Mouse (Mus musculus): ENCODE results near the gene Mark1. TPM values are rescaled to one million over a fixed set of nuclear protein-coding genes. Genes with fewer than 3 reads are reported as not detected.

The Mark1 gene
- polyA plus RNA-seq, 1 experiment from 2014 or later, result 8.4 TPM

DNA sequence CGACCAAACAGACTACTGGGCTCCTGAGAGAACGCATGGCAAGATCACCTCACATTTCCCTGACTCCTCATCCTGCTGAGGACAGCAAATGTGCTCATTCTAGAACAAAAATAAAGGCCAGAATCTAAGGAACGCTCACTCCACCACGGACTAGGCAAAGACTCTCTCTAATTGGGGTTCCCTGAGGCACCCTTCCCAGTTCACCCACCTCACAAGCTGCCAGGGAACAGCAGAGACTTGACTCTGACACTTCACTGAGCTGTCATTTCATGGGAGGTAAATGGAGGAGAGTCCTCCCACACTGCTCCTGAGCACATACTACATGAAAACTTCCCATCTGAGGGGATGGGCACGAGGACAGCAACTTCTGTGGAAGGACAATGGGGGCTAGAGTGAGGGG is 37.5 kb downstream of the Mark1 start:
- ChIA-PET POLR2A (no interaction called here), CTCF (no interaction called here)
- DNase-seq (ENCODE audit: low read depth, low spot score) (no peak), ATAC-seq (no peak)
- H3K27me3 ChIP-seq, result no peaks in the 10 kb centered on the region
- no peak for TF ChIP-seq CTCF (IDR thresholded peaks at IDR 0.05)
- in situ Hi-C loops (cut with MboI; ENCODE audit: low pct_unique_long_range_greater_than_20kb), result no loop called here

DNA sequence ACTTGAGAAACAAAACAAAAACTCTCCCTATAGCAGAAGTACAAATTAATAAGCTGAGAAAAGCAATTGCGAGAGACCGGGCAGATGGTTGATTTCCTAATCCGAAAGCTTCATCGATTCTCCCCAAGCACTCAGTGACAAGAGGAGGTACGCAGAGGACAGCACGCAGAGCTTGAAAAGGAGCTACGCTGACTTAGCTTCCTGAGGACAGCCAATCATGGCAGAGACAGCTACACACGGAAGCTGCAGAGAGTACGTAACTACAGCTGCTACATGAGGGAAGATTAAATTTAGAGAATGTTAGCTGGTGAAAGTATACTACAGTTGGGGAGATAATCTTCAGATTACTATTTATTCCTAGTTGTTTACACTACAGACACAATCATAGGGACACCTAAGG is 40.6 kb downstream of the Mark1 start:
- in situ Hi-C loops (cut with MboI; ENCODE audit: low pct_unique_long_range_greater_than_20kb), result no loop called here
- H3K27me3 ChIP-seq, result no peaks in the 10 kb centered on the region
- ChIA-PET POLR2A (interaction anchor here (0.6 kb wide), 1 partner anchor 135 kb away, joined by 5 read pairs; no protein-coding TSS in a partner anchor), CTCF (no interaction called here)
- TF ChIP-seq CTCF (IDR thresholded peaks at IDR 0.05), result no peak
- DNase-seq (ENCODE audit: low read depth, low spot score) (no peak), ATAC-seq (no peak)

DNA sequence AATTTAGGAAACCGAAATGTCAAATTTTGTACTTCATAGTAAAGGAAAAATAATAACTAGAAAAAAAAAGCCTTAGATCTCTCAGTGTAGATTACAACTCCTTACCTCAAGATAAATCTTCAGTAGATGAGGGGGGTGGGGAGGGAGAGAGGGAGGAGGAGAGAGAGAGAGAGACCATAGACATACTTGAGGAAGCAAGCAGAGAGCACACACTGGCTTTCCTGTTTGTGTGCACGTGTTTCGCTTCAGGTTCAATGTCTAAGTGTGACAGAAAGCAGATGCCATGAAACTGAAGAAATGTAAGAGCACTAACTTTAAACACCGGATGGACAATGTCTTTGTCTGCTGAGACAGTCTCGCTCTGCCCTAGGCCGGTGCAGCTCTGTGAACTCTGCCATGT is 41.0 kb downstream of the Mark1 start:
- CTCF ChIA-PET, result no interaction called here
- no peaks in the 10 kb centered on the region for H3K27me3 ChIP-seq
- in situ Hi-C loops (cut with MboI; ENCODE audit: low pct_unique_long_range_greater_than_20kb), result no loop called here
- ATAC-seq (no peak), DNase-seq (ENCODE audit: low read depth, low spot score) (no peak)
- POLR2A ChIA-PET, result interaction anchor here (0.6 kb wide), 1 partner anchor 135 kb away, joined by 5 read pairs; no protein-coding TSS in a partner anchor
- no peak for TF ChIP-seq CTCF (IDR thresholded peaks at IDR 0.05)

DNA sequence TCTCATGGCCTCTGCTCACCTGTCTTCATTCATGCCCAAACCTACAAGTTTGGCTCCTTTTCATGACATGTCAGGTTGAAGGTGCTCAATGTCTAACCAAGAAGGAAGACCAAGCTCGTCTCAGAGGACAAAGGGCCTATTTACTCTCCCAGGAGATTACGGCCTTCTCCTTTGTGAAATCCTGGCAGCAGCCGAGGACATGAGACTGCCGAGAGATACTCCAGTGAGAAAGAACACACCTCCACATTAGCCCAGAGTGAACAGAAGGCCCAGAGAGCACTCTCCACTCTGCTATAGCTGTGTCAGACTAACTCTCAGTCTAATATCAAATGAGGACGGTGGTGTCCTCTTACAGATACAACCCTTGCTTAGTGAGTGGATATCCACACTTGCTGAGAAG is 47.6 kb downstream of the Mark1 start:
- CTCF ChIA-PET, result no interaction called here
- POLR2A ChIA-PET, result no interaction called here
- no peak for TF ChIP-seq CTCF (IDR thresholded peaks at IDR 0.05)
- DNase-seq (ENCODE audit: low read depth, low spot score) (no peak), ATAC-seq (no peak)
- H3K27me3 ChIP-seq, result no peaks in the 10 kb centered on the region
- in situ Hi-C loops (cut with MboI; ENCODE audit: low pct_unique_long_range_greater_than_20kb), result no loop called here

DNA sequence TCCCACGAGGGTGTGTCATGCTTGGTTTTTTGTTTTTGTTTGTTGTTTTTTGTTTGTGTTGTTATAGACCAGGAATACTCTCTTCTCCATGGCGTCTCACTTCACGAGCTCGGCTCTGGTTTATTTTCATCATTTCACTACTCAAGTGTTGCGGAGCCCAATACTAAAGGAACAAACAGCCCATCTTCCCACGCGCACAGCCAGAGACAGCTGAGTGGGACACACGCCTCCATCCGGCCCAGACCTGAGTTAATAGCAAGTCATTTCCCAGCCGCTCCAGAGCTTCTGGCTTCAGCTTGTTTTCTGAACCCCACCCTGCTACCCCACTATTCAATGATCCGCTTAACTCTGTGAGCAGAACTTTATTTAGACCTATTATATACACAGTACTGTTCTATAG is 48.3 kb downstream of the Mark1 start:
- no peak for DNase-seq (ENCODE audit: low read depth, low spot score)
- CTCF ChIA-PET, result no interaction called here
- POLR2A ChIA-PET, result no interaction called here
- no peak for TF ChIP-seq CTCF (IDR thresholded peaks at IDR 0.05)
- in situ Hi-C loops (cut with MboI; ENCODE audit: low pct_unique_long_range_greater_than_20kb), result no loop called here
- no peak for ATAC-seq
- H3K27me3 ChIP-seq, result no peaks in the 10 kb centered on the region

DNA sequence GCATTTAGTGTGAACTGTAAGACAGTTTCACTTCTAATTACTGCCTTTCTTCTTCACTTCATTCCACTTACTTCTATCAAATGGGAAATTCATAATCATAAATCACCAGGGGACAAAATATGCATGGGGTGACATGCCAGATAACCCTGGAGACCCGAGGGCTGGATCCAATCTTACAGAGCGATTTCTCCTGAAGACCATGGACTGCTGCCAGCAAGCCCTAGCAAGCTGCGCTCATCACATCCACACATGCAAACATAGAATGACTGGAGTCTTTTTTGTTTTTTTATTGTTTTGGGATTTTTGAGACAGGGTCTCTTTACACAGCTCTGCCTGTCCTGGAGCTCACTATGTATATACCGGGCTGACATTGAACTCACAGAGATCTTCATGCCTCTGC is 61.3 kb downstream of the Mark1 start:
- ChIA-PET CTCF (interaction anchor here (3.0 kb wide), 1 partner anchor 9 kb away, joined by 7 read pairs; no protein-coding TSS in a partner anchor), POLR2A (no interaction called here)
- no peak for TF ChIP-seq CTCF (IDR thresholded peaks at IDR 0.05)
- in situ Hi-C loops (cut with MboI; ENCODE audit: low pct_unique_long_range_greater_than_20kb), result no loop called here
- ATAC-seq (no peak), DNase-seq (ENCODE audit: low read depth, low spot score) (no peak)
- no peaks in the 10 kb centered on the region for H3K27me3 ChIP-seq

DNA sequence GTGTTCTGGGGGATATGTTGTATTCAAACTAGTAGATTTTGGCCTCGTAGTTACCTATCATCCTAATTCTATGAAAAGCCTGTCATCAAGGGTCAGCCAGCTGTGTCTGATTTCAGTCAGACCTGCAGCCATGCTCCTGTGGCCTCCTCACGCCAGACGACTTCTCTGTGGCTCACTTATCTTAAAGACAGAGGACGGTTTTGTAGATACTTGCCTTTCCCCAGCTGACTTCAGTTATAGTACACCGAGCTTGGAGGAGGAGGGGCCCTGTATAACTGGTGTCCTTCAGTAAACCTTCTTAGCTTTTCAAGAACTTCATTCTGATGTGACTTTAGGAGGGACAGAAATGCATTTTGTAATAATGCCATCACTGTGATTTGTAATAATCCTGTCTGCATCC is 63.4 kb downstream of the Mark1 start:
- ChIA-PET CTCF (interaction anchor here (3.0 kb wide), 1 partner anchor 11 kb away, joined by 7 read pairs; no protein-coding TSS in a partner anchor), POLR2A (no interaction called here)
- in situ Hi-C loops (cut with MboI; ENCODE audit: low pct_unique_long_range_greater_than_20kb), result no loop called here

DNA sequence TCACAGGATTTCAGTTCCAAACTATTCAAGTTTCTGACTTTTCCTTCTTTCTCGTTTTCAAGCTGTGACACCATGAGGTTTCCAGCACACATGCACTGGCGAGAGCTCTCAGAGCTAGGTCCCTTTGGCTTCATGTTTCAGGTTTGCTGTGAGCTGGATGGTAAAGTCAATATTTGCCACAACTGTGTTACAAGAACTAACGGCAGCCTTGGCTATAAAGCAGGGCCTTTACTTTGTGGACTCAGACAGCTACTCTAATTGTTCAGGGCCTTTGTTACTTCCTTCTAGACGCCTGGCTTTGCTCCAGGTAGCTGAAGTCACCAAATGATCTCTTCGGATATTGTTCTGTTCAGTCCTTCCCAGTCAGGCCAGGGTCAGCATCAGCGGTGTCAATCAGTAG is 63.9 kb downstream of the Mark1 start:
- ATAC-seq (no peak), DNase-seq (ENCODE audit: low read depth, low spot score) (no peak)
- in situ Hi-C loops (cut with MboI; ENCODE audit: low pct_unique_long_range_greater_than_20kb), result no loop called here
- ChIA-PET POLR2A (no interaction called here), CTCF (interaction anchor here (3.0 kb wide), 1 partner anchor 11 kb away, joined by 7 read pairs; no protein-coding TSS in a partner anchor)
- H3K27me3 ChIP-seq, result no peaks in the 10 kb centered on the region
- no peak for TF ChIP-seq CTCF (IDR thresholded peaks at IDR 0.05)

More for the DNA sequence above, 63.4 kb downstream of the Mark1 start:
- no peak for TF ChIP-seq CTCF (IDR thresholded peaks at IDR 0.05)
- no peak for DNase-seq (ENCODE audit: low read depth, low spot score)
- no peak for ATAC-seq
- no peaks in the 10 kb centered on the region for H3K27me3 ChIP-seq

DNA sequence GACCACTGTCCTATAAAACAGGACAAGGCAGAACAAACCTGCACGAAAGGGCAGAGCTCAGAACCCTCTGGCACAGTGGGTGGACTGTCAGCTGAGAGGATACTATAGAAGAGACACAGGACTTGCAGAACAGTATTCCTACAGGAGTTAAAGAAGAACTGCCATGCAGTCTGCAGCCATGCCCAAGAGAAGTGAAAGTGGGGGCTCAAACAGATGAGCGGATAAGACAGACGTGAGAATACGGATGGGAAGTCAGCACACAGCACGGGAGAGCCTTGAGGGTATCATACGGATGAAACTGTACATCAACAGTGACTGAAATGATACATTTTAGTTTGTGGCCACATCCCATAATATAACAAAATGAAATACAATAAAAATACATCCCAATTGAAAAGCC is 68.3 kb downstream of the Mark1 start:
- in situ Hi-C loops (cut with MboI; ENCODE audit: low pct_unique_long_range_greater_than_20kb), result no loop called here
- POLR2A ChIA-PET, result no interaction called here
- ATAC-seq (no peak), DNase-seq (ENCODE audit: low read depth, low spot score) (no peak)
- H3K27me3 ChIP-seq, result no peaks in the 10 kb centered on the region
- CTCF ChIA-PET, result interaction anchor here (1.8 kb wide), 1 partner anchor 19 kb away, joined by 3 read pairs; no protein-coding TSS in a partner anchor
- no peak for TF ChIP-seq CTCF (IDR thresholded peaks at IDR 0.05)

DNA sequence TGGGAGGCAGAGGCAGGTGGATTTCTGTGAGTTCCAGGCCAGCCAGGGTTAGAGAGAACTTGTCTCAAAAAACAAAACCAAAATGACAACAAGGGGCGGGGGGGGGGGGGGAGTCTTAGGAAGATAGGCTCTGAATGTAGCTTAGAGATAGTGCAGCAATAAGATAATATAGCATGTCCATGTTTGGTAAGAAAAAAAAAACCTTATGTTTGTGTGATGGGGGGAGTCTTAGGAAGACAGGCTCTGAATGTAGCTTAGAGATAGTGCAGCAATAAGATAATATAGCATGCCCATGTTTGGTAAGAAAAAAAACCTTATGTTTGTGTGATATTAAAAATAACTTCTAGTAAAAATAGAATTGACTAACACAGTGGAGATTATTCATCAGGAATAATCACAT is 71.0 kb downstream of the Mark1 start:
- in situ Hi-C loops (cut with MboI; ENCODE audit: low pct_unique_long_range_greater_than_20kb), result no loop called here
- ChIA-PET CTCF (no interaction called here), POLR2A (no interaction called here)
- no peak for TF ChIP-seq CTCF (IDR thresholded peaks at IDR 0.05)
- DNase-seq (ENCODE audit: low read depth, low spot score), result no peak
- no peak for ATAC-seq
- H3K27me3 ChIP-seq, result no peaks in the 10 kb centered on the region

DNA sequence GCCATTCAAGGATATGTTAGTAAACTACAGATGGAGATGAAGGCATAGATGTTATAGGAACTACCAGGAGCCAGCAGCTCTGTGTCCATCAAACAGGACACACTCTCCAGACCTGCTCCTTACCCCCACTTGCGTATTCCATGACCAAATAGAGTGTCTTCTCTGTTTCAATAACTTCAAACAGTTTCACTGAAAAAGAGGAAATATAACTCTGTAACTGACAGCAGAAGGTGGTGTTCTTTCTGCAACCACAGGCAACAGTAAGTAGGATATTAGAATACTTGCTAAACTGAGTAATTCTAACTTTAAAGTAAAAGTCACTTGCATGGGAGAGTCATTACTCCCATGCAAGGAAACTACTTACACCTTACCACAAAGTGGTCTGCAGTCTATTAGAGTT is 71.5 kb downstream of the Mark1 start:
- POLR2A ChIA-PET, result no interaction called here
- in situ Hi-C loops (cut with MboI; ENCODE audit: low pct_unique_long_range_greater_than_20kb), result no loop called here
- H3K27me3 ChIP-seq, result no peaks in the 10 kb centered on the region
- no peak for TF ChIP-seq CTCF (IDR thresholded peaks at IDR 0.05)
- DNase-seq (ENCODE audit: low read depth, low spot score) (no peak), ATAC-seq (no peak)
- CTCF ChIA-PET, result no interaction called here

DNA sequence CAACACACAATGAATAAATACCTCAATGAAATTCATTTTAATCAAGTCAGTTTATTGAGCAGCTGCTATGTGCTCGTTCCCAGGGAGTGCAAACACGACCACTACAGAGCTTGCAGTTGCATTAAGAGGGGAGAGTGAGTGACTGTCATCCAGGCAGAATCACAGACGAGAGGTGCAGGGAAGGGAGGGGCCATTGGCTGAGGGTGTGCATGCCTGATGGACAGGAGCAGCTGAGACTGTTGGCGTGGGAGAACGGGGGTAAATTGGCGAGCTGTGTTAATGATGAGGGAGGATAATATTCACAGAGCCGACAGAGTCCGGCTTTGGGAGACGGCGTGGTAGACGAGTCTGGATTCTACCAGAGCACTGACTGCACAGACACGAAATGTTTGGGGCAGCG is 76.5 kb downstream of the Mark1 start:
- TF ChIP-seq CTCF (IDR thresholded peaks at IDR 0.05), result no peak
- POLR2A ChIA-PET, result interaction anchor here (0.5 kb wide), 1 partner anchor 11 kb away, joined by 5 read pairs; no protein-coding TSS in a partner anchor
- no peak for ATAC-seq
- no peaks in the 10 kb centered on the region for H3K27me3 ChIP-seq
- DNase-seq (ENCODE audit: low read depth, low spot score), result no peak
- CTCF ChIA-PET, result interaction anchor here (1.3 kb wide), 1 partner anchor 14 kb away, joined by 3 read pairs; no protein-coding TSS in a partner anchor
- in situ Hi-C loops (cut with MboI; ENCODE audit: low pct_unique_long_range_greater_than_20kb), result no loop called here

Measured in Patski (cell line).